Mouse (Mus musculus) heart, postnatal 0 days (tissue): Measurements from ENCODE around the gene 6030468B19Rik. TPM values are rescaled to one million over a fixed set of nuclear protein-coding genes. Genes with fewer than 3 reads are reported as not detected.
A peak's percentile ranks its signal among the peaks of the same experiment; 100 is the strongest.

Experiments
- ATAC-seq: fragments of 200-750 bp; cut with Nextera tagmentation; 2 replicates; pipeline ENCODE4 v1.8.0; 2017; ENCODE audit warnings: low read depth, moderate number of reproducible peaks, moderate library complexity; ENCODE audit not compliant: insufficient read depth
- DNase-seq: peaks from one replicate; pipeline ENCODE4 v3.0.0-alpha.2; 2016; ENCODE audit warnings: low spot score
- H3K27ac ChIP-seq: fragments of 300-500 bp; sonication (generic); 2 replicates; pipeline ENCODE4 v1.5.1; 2014; ENCODE audit warnings: low read depth, mild to moderate bottlenecking
- H3K27me3 ChIP-seq: fragments of 300-500 bp; sonication (generic); 2 replicates; pipeline ENCODE4 v1.6.1; 2014; ENCODE audit warnings: low read length, mixed read lengths; ENCODE audit not compliant: control insufficient read depth, insufficient read depth
- H3K36me3 ChIP-seq: fragments of 300-500 bp; sonication (generic); replicated peaks from 2 replicates; pipeline ENCODE4 v1.6.1; 2014; ENCODE audit warnings: low read length, mixed read lengths; ENCODE audit not compliant: control insufficient read depth, insufficient read depth
- H3K4me1 ChIP-seq: fragments of 300-500 bp; sonication (generic); 2 replicates; pipeline ENCODE4 v1.6.1; 2014; ENCODE audit warnings: antibody characterized with exemption; ENCODE audit not compliant: control insufficient read depth, insufficient read depth
- H3K4me2 ChIP-seq: fragments of 300-500 bp; sonication (generic); 2 replicates; pipeline ENCODE4 v1.6.1; 2014; ENCODE audit warnings: low read depth, mild to moderate bottlenecking, low read length, moderate library complexity
- H3K4me3 ChIP-seq: fragments of 300-500 bp; sonication (generic); 2 replicates; pipeline ENCODE4 v1.5.1; 2014; ENCODE audit warnings: low read depth, low read length
- H3K9ac ChIP-seq: fragments of 300-500 bp; sonication (generic); replicated peaks from 2 replicates; pipeline ENCODE4 v1.6.1; 2014; ENCODE audit warnings: low read depth, low read length, mixed read lengths
- H3K9me3 ChIP-seq: fragments of 300-500 bp; sonication (generic); replicated peaks from 2 replicates; pipeline ENCODE4 v1.6.1; 2016; ENCODE audit warnings: low read length; ENCODE audit not compliant: control insufficient read depth
- CTCF ChIP-seq: IDR thresholded peaks from 2 replicates; pipeline ENCODE4 v1.5.1; 2016; ENCODE audit warnings: antibody characterized with exemption, control low read depth, low read depth
- EP300 ChIP-seq: IDR thresholded peaks from 2 replicates; pipeline ENCODE4 v1.6.1; 2016; ENCODE audit warnings: antibody characterized with exemption, low read depth
- WGBS: fragments of 180-500 bp; shearing (Covaris S2); extraction: QIAGEN DNeasy Blood & Tissue Kit; methylation state at CpG from one replicate; pipeline ENCODE4 v1.1.7; 2014; 5-methylcytosine and 5-hydroxymethylcytosine counted together
- polyA plus RNA-seq: library from polyadenylated mRNA; unstranded; fragments of >200 nt; fragmentation: Nextera tagmentation; extraction: Ambion mirVana; gene quantifications from 2 replicates; pipeline ENCODE4 v1.2.1, GENCODE M21; 2015
- total RNA-seq: library from RNA; depleted of rRNA; stranded (reverse); fragments of >200 nt; gene quantifications from 2 replicates; pipeline ENCODE4 v1.2.3, GENCODE M21; 2014; ENCODE audit warnings: low replicate concordance

Gene 6030468B19Rik
- total and polyA plus RNA-seq, 2 experiments from 2014 or later = not detected

GRCm38 (mm10) chr11:117840910-117841309 lies 43.5 kb downstream of the 6030468B19Rik start:
- ATAC-seq = no peak
- no peaks in the 10 kb centered on the region for H3K9me3 ChIP-seq
- H3K36me3 ChIP-seq = no peaks in the 10 kb centered on the region
- no peaks in the 10 kb centered on the region for H3K27me3 ChIP-seq
- 22% methylated on average over 1 of the region's 1 CpGs for WGBS
- H3K4me1 ChIP-seq = peaks cover 12% of the 10 kb centered on the region
- H3K27ac ChIP-seq = peak overlapping the region; percentile 27
- no peak overlapping the region for H3K4me2 ChIP-seq
- no peak for DNase-seq
- no peak overlapping the region for H3K9ac ChIP-seq
- TF ChIP-seq EP300 = no peak
- TF ChIP-seq CTCF = no peak
- no peak overlapping the region for H3K4me3 ChIP-seq

- Histone ChIP-seq H3K27ac (no peak overlapping the region), H3K9me3 (no peaks in the 10 kb centered on the region), H3K4me2 (no peak overlapping the region), H3K4me1 (peaks cover 12% of the 10 kb centered on the region), H3K27me3 (no peaks in the 10 kb centered on the region), H3K9ac (no peak overlapping the region), H3K36me3 (no peaks in the 10 kb centered on the region), H3K4me3 (no peak overlapping the region)
- DNase-seq (no peak), ATAC-seq (no peak)
- no peak for TF ChIP-seq CTCF
- no peak for TF ChIP-seq EP300
- 70% methylated on average over 2 of the region's 2 CpGs for WGBS
Observed at GRCm38 (mm10) chr11:117843434-117843833, 46.0 kb downstream of the 6030468B19Rik start.

DNA sequence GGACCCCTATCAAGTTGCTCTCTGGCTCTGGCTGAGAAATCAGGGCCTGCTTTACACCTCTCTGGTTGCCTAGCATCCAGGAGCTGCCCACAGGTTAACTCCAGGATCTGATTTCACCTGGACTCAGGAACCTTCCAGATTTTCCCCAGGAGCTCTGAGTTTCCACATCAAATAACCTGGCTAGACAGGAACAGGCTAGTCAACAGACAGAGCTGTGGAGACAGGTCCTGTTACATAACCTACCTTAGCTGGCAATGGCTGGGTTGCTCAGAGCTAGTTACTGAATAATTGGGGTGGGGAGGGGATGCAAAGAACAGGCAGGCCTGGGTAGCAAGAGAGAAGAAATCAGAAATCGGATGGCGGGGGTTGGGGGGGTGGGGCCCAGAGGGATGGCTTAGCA lies 47.5 kb downstream of the 6030468B19Rik start:
- no peak overlapping the region for H3K4me3 ChIP-seq
- H3K27me3 ChIP-seq = no peaks in the 10 kb centered on the region
- WGBS = 68% methylated on average over 2 of the region's 2 CpGs
- H3K9me3 ChIP-seq = no peaks in the 10 kb centered on the region
- peaks cover 13% of the 10 kb centered on the region for H3K4me1 ChIP-seq
- H3K36me3 ChIP-seq = no peaks in the 10 kb centered on the region
- no peak overlapping the region for H3K9ac ChIP-seq
- ATAC-seq (no peak), DNase-seq (no peak)
- TF ChIP-seq EP300 (no peak), CTCF (no peak)
- no peak overlapping the region for H3K4me2 ChIP-seq
- no peak overlapping the region for H3K27ac ChIP-seq

DNA sequence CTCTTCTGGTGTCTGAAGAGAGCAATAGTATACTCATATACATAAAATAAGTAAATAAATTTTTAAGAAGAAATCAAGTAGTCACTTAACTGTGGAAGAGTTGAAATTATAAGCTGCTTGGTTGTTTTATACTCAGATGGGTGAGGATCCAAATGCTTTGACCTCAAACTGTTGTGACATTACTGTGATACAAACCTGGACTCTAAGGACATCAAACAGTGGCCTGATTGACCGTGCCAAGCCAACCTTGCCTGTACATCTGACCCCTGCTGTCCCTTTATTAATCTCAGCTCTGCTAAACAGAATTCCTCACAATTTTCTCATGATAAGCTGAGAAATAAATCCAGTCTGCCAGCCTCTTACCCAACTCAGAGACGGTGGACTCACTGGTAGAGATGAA lies 48.2 kb downstream of the 6030468B19Rik start:
- no peaks in the 10 kb centered on the region for H3K27me3 ChIP-seq
- DNase-seq (no peak), ATAC-seq (no peak)
- H3K36me3 ChIP-seq = no peaks in the 10 kb centered on the region
- 73% methylated on average over 2 of the region's 2 CpGs for WGBS
- H3K4me1 ChIP-seq = peaks cover 19% of the 10 kb centered on the region
- H3K9me3 ChIP-seq = no peaks in the 10 kb centered on the region
- no peak overlapping the region for H3K4me3 ChIP-seq
- H3K9ac ChIP-seq = no peak overlapping the region
- no peak overlapping the region for H3K27ac ChIP-seq
- TF ChIP-seq CTCF (no peak), EP300 (no peak)
- H3K4me2 ChIP-seq = no peak overlapping the region

DNA sequence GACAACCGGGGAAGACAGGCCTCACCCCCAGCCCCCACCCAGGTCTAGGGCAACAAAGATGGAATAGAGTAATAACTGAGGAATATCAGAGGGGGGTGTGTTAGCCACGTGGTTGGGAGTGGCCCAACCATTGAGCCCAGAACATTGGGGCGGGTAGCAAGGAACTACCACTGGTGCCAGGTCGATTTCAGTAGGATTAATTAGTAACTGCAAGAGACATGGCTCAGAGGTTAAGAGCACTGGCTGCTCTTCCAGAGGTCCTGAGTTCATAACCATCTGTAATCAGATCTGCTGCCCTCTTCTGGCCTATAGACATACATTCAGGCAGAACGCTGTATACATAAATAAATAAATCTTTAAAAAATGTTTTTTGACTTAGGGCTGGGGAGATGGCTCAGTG lies 49.2 kb downstream of the 6030468B19Rik start:
- Histone ChIP-seq H3K4me1 (peaks cover 19% of the 10 kb centered on the region), H3K27me3 (no peaks in the 10 kb centered on the region), H3K4me2 (no peak overlapping the region), H3K9me3 (no peaks in the 10 kb centered on the region), H3K27ac (no peak overlapping the region), H3K9ac (no peak overlapping the region), H3K36me3 (no peaks in the 10 kb centered on the region), H3K4me3 (no peak overlapping the region)
- DNase-seq (no peak), ATAC-seq (no peak)
- no peak for TF ChIP-seq EP300
- TF ChIP-seq CTCF = peak; percentile 27
- WGBS = 53% methylated on average over 5 of the region's 5 CpGs

DNA sequence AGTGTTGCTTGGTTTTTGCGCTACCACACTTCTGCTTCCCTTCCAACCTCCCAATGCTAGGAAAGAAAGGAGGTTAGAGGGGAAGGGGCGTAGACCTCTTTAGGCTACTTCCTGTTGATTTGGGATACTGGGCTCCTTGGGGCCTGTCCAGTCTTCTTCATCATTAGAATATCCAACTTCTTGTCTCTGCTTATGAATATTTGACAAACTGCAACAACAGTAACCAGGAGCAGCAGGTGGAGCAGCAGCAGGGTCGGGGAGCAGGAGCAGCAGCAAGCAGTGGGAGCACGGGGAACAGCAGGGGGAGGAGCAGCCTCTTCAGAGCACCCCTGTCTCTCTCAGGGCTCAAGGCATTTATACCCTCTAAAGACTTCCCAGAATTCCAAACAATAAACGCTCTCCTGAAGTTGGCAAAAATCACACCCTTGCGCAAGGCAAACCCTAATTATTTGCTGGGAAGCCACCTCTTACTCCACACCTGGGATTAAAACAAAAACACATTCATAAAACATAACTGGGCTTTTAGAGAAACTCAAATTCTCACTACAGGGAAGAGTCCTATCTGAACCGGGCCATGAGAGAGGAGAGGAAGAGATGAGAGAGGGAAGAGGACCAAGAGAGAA lies 50.2 kb downstream of the 6030468B19Rik start:
- Histone ChIP-seq H3K27me3 (no peaks in the 10 kb centered on the region), H3K27ac (peak overlapping the region; percentile 91), H3K36me3 (peaks cover 1% of the 10 kb centered on the region; the same call in 1 of the 2 replicates), H3K9me3 (no peaks in the 10 kb centered on the region), H3K4me1 (peaks cover 19% of the 10 kb centered on the region), H3K4me3 (no peak overlapping the region), H3K4me2 (peak overlapping the region; percentile 93), H3K9ac (peak overlapping the region; percentile 71)
- 77% methylated on average over 7 of the region's 7 CpGs for WGBS
- no peak for ATAC-seq
- TF ChIP-seq EP300 = no peak
- no peak for TF ChIP-seq CTCF
- DNase-seq = no peak
